Mouse (Mus musculus) cerebellum, adult 11 months (tissue): ENCODE measurements around the gene Tnip2.
A peak's percentile ranks its signal among the peaks of the same experiment; 100 is the strongest.

Experiments used
- DNase-seq: peaks from one replicate; pipeline ENCODE4 v3.0.0; 2022

Gene Tnip2

DNA sequence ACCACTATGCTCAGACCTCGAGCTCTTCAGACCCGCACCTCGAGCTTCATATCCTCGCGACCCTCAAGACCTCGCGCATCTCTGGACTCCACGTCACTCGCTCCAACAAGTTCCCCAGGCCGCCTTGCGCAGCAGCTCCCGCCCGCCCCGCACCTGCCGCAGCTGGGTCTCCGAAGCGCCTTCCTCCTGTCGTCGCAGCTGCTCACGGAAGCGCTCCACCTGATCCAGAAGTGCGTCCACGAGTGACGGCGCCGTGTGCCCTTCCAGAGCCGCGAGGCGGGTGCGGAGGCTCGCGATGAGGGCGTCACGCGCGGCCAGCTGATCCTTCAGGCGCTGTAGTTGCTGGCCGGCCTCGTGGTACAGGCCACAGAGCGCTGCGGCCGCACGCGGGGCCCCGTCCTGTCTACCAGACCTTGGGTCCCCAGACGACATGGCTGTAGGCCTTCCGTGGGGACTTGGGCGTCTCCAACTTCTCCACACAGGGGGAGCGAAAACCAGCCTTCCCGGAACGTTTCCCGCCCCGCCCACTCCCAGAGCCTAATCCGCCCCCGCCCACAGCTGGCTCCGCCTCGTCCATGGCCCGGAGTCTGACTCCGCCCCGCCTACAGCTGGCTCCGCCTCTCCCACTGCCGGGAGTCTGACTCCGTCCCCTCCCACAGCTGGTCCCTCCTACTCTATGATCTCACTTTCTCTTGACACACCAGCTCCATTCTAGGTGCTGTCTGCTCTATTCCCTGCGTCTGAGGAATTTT lies at the start of gene Tnip2:
Gene Tnip2, minus strand, starts transcription at position 526 of the 752 bp plus-strand sequence.
- peak; percentile 64 for DNase-seq

DNA sequence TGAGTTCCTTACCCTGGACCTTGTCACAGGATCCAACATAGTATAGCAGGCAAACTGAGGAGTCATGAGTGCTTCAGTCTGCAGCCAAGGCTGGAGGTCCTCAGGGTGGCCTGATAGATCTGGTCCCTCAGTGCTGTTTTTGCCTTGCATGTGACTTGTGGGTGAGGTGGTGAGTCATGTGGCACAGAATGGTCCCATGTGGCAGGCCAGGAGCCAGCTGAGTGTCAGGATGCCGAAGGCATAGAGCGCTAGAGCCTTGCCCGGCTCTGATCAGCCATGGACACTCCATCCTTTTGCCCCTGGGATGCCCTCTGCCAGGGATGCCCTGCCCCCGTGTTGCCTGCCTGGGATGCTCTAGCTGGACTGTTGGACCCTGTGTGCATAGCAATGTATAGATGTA lies 38.0 kb upstream of the Tnip2 start:
- DNase-seq: no peak

DNA sequence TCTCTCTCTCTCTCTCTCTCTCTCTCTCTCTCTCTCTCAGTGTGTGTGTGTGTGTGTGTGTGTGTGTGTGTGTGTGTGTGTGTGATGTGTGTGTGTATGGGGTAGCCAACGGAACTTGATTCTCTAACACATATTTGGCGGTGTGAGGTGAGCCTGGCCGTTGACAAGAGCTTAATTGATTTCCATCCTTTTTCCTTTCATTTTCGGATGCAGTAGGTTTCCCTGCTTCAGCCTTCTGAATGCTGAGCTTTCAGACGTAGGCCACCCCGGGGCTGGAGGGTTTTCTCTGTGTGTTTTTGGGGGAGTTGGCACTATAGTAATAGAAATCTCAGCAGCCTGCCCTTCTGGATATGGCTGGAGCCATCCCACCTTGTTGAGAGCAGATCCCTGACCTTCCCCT lies 36.5 kb upstream of the Tnip2 start:
- no peak for DNase-seq

DNA sequence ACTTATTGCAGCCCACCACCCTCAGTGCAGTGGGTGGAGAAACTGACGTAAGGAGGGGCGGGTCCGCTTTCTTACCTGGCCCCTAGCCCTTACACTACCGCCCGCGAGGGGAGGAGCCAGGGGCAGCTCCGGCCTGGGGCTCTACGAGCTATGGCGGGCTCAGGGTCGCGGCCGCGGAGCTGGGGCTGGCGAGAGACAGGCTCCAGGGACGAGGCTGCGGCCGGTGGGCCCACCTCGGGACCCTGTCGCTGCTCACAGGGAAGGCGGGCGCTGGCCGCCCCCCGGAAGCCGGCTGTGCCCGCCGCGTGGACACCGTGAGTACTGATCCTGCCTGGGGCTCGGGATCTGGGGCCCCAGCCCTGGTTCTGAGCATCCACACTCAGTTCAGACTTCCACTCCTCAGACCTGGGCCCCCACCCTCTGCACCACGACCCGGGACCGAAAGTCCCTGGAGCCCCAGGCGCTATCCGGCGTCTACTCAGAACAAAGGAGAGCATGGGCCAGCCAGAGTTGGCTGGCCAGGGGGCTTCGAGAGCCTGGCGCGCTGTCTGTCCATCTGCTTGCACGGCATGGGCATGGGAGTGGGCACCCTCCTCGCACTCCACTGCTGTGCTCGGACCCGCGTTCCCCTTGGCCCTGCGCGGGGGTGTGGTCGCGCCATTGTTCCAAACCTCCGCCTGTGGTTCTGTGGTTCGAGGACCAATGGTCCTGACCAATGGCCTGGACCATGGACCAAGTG lies 35.9 kb upstream of the Tnip2 start:
- DNase-seq: peak; percentile 19

DNA sequence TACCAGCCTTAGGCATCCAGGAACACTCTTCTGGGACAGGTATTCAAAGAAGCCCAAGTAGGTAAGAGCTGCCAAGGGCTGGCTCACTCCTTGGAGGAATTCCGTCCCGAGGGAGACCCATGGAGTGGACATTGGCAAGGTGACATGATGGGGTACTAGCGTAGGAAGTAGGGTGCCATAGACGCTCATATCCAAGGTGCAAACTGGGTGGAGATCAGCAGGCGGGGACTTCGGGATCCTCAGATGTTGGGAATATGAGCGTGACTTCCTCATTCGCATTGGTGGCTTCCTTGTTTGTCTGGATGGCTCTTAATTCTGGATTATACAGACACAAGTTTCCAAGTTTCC lies 35.3 kb upstream of the Tnip2 start:
- DNase-seq: no peak

DNA sequence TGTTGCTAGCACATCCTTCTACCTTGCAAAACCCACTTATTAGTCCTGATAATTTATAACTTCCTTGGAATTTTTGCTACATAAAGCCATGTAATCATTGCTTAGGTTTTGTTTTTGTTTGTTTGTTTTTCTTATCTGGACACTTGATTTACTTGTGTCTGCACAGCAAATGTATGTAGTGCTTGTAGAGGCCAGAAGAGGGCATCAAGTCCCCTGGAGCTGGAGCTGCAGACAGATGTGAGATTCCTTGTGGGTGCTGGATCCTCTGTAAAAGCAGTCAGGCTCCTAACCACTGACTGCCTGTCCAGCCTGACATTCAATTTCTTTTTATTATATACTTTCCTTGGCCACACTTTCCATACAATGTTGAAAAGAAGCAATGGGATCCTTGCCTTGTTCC lies 33.6 kb upstream of the Tnip2 start:
- DNase-seq: no peak

DNA sequence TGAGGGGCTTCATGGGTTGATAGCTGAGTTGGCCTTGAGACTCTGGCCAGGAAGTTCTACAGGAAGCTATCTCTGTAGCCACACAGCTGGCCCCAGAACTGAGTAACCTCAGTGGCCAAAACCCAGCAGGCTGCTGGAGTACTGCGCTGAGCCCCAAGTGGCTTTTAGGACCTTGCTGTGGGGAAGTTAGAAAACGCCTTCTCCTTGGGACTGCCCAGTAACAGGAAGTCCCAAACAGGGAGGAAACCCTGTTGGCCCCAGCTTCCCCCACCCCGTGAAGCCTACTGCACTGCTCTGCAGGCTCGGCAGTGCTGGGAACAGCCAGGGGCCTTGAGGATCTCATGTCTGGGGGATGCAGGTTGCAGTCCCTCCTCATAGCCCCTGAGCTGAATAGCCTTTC lies 29.3 kb upstream of the Tnip2 start:
- no peak for DNase-seq

DNA sequence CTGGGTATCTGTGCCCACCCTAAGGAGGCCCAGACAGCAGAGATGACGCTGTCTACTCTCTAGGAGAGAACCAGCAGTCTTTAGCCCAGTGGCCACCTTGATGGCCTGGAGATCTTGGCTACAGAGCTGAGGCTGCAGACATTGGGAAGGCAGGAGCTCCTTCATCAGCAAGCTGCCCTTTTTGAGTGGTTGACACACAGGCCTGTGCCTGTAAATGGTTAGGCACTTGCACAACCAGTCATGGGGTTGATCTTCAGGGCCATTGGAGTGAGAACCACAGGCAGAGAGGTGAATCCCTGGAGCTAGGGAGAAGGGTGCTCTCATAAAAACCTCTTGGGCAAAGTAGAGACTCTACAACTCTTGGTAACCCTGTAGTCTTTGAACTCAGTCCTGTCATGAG lies 28.4 kb upstream of the Tnip2 start:
- no peak for DNase-seq

DNA sequence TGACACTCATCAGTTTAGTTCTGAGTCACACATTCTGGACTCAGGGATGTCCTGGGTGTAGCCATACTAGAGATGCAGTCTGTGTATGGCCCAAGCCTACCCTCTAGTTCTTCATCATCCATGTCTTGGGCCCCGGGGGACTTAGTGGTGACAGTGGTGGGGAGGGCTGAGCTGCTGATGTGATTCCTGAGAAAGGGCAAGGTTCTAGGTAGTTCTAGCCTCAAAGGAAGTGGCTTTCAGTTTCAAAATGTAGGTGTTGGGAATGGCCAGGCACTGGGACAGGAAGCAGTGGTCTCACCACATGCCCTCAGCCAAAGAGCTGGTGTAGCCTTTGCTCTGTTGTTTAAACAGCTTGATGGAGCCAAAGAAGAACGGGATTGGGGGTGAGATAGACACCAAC lies 25.3 kb upstream of the Tnip2 start:
- no peak for DNase-seq

DNA sequence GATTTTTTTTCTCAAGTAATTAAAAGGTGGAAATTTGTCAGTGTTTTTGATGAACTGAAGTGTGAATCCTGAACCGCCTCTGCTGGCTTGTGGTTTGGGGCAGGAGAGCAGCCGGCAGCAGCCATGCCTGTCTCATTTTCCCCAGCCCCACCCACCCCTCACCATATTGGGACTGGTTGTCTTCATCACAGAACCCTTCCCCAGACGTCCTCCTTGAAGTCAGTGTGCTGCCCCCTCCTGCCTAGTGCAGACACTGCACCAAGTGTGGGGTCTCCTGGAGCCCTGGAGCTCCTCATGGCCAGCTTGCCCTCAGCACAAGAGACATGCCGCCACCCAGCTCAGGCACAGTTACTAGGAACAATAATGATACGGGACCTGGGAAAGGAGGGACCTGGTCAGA lies 24.7 kb upstream of the Tnip2 start:
- DNase-seq: no peak

DNA sequence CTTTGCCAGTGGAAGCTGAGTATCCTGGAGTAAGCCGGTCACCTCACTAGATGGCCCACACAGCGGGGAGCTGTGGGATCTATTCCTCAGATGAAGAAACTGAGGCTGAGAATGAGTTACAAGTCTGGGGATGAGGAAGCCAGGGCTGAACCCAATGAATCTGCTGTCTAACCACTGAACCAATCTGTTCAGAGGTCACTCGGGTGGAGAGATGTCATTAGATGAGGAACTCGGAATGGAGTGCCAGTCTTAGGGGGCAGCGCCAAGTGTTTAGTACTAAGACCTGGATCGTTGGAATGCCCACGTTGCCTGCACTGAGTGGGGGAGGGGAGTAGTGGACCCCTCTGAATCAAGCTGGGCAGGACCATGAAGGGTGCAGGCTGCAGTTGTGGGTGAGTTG lies 24.3 kb upstream of the Tnip2 start:
- no peak for DNase-seq

DNA sequence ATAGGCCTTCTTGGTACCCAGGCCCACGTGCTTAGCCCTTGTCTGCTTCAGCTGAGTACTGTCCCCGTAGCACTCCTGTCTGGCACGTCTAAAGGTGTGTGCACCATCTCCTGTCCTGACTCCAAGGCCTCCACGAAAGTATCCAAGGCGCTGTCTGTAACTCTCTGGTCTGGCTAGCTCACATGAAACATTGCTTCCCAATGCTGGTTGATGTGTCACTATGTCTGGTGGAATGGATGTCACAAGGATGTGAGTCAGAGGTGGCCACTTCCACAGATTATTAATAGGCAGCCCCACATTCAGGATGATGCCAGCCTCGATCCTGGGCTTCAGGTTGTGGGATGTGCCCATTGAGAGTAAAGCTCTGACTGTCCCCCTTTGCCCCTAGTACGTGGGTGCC lies 22.0 kb upstream of the Tnip2 start:
- no peak for DNase-seq

DNA sequence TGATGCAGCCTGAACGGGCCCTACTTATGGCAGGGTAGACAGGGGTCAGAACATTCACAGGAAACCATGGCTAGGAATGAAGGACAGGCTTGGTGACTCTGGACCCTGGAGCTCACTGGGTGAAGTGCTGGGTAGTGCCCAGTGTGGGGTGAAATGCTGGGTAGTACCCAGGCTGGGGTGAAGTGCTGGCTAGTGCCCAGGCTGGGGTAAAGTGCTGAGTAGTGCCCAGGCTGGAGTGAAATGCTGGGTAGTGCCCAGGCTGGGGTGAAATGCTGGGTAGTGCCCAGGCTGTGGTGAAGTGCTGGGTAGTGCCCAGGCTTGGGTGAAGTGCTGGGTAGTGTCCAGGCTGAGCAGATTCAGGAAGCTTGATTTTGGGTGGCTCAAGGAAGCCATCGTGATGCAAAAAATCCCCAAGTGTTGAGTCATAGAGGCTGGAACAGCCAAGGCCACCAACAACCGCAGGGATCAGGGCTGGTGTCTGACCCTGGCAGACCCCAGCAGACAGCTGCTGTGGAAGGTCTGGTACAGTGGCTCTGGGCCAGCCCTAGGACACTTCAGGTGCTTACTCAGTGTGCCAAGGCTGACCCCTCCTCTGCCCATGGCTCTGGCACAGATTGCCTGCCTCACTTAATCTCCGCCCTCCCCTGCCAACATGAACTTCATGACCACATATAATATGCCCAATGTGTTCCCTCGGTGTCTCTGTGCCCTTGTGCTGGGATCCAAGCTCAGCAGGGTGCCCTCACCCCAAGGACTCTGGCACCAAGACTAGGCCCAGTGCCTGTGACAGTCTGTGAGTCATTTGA lies 21.2 kb upstream of the Tnip2 start:
- no peak for DNase-seq

DNA sequence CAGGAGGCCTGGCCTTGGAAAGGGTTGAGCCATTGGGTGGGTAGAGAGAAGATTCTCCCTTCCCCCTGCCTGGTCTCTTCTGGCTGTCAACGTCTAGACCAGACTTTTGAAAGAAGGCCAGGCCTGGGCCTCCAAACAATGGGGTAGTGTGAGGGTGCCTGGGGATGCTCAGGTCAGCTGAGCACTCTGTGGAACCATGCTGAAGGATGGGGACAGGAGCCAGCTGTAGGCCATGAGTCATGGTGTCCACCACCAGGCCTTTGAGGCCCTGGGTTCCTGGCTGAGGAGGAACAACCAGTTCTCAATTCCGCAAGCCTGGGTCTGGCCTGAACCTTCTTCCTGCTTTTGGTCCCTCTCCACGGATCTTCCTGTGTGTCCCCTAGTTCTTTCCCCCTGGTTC lies 20.0 kb upstream of the Tnip2 start:
- no peak for DNase-seq

DNA sequence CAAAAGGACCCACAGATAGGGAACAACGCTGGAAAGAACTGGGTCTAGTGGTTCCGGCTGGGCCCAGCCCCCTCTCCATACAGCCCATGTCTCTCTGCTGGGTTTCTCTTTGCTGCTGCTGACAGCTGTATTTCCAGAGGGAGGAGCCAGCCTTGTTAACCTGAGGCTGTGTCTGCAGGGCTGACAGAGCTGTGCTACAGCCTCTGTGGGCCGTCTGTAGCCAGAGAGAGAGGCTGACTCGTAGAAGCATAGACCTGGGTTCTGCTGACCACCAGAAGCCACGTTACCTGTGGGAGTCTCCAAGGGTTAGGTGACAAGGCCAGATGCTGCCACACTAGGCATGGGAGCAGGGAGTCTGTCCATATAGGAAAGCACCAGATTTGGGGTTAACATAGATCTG lies 19.3 kb upstream of the Tnip2 start:
- no peak for DNase-seq

DNA sequence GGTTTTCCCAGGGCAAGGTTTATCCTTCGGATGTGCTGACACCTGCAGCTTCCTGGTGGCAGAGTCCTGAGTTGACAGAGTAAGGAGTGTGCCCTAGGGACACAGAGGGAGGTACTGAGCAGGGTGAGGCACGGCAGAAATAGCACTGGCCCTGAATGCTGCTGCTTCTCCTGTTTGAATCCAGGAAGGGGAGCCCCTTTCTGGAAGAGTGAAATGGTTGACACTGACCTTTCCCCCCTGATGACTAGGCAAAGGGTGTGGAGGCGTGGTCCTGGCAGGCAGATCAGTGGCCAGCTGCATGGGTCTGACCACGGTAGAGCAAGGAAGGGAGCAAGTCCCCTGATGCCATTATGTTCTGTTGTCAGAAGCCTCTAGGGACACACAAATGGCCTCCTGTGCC lies 16.9 kb upstream of the Tnip2 start:
- DNase-seq: no peak

DNA sequence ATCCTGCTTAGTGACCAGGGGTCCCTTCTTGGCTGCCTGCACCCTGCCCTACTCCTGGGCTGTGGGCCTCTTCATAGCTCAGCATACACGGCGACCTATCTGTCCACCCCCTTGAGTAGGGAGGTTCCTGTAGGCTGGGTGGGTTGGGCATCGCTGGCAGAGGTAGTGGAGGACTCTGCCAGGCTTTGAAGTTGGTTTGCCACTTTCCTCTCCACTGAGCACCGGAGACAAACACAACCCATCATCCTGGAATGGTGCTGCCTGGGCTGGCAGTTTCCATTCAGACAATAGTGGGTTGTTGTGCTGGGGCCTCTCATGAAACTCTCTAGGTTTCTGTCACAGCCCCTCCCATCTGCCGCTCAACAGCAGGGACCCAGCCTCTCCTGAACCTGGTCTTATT lies 16.3 kb upstream of the Tnip2 start:
- DNase-seq: no peak

DNA sequence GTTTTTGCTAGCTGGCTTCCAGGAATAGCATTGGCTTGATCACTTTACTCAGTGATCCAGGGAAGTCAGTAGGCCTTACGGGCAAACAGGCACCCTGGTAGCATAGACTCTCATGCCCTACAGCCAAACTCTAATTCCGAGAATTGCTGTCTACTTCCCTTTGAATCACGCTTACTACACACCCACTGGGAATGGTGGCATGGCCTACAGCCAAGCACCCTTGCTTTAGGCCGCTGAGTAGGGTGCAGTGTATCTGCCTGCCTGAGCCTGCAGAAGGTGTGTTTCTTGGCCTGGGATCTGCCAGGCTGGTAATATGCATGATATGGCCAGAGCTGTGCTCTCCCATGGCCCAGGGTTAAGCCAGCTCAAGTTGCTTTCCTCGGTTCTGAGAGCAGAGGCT lies 14.9 kb upstream of the Tnip2 start:
- DNase-seq: no peak

DNA sequence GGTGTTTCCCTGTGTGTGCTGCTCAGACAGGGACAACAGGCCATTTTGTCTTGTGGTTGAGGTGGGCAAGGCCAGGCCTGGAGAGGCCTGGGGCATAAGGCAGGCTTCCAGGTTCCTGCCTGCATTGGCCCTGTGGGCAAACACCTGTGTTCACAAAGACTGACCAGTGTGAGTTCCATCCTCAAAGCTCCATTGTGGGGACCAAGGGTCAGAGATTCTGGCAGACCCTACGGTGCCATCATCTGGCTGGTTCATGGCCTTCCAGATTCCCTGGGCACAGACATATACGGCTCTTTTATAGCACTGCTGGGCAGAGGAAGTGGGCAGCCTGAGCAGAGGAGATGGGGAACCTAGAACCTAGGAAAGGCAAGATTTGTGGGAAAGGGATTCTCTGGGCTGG lies 13.6 kb upstream of the Tnip2 start:
- DNase-seq: no peak

DNA sequence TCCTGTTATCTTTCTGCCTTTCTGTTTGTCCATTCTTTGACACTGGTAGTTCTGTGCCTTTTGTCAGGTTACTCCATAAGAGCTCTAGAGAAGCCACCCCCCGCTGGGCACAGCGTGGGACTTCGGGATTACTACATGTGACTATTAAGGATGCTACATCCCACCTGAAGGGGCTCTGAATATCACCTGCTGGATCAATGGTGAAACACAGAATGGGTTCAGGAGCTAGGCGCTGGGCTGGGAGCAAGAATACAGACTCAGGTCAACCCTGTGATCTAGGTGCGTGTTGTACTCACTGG lies 12.6 kb upstream of the Tnip2 start:
- no peak for DNase-seq

DNA sequence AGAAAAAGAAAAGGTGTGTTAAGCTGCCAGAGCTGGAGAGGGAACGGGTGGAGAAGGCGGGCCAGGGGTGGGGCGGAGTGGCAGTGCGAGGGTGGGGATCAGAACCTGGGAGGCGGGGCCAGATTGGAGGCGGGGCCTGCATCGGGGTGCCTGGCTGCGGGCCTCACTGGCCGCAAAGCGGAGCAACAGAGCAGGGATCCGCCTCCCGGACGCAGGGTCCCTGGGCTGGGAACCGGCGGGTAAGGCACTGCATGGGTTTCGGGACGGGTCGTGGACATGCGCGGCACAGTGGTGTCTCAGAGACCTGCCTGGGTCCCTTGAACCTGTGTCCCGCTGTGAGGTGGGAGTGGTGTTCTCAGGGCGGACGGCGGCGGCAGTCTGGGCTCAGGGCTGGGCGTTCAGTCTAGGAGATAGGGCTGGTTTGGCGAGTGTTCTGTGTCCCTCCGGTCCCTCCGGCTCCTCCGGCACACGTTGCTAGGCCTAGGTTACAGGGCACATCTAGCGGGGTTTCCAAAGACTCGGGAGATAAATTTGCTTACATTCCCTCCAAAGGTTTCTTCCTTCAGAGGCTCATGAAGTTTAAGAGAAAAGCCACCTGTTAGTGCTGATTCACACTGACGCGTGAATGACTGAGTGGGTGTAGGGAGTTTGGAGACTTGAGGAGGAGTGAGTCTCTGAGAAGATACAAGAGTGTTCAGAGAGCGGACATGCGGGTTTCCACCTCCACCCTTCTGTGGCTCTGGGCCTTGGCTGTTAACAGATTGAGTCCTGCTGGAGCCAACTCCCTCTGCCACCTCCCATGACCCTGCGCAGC lies 12.1 kb upstream of the Tnip2 start, which contains the start of gene Sh3bp2:
Gene Sh3bp2, plus strand, starts transcription at position 176 of the 814 bp plus-strand sequence.
- DNase-seq: peak; percentile 80

DNA sequence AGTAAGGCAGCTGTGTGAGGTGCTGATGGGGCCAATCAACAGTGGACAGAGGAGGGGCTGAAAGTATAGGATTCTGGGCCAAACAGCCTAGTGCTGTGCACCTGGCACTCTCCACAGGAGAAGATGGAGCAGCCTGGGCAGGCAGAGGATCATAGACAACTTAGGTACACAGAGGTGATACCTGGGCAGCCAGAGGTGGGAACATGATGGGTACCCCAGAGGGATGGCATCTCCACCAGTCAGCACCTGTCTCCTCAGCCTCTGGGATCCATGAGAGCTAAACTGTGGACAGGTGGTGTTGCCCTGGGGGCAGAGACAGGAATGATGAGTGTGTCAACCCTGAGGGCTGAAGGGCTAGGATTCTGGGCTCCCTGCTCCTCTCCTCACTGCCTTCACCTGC lies 10.7 kb upstream of the Tnip2 start:
- DNase-seq: no peak

DNA sequence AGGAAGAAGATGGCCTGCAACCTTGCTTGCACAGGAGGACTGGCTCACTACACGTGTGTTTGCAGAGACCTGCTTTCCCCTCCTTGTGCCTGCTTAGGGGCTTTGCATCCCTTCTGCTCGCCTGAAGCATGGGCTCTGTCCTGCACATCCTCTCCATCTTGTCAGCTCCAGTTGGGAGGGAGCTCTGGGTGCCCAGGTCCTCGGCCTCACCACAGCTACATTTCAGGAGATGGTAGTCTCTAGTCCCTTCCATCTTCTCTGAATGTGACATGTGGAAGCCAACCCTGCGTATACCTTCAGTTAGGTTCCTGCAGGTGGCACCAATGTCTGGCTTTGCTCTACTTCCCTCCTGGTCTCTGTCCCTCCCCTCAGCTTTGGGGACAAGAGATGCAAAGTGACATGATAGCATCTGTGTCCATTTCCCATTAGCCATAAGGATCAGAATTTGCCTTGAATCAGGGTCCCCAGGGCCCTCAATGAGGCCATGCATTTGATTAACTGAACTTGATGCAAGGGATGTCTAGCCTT lies 10.2 kb upstream of the Tnip2 start:
- no peak for DNase-seq
